Mouse (Mus musculus): ENCODE measurements around the gene Myadml2.

Gene Myadml2

DNA sequence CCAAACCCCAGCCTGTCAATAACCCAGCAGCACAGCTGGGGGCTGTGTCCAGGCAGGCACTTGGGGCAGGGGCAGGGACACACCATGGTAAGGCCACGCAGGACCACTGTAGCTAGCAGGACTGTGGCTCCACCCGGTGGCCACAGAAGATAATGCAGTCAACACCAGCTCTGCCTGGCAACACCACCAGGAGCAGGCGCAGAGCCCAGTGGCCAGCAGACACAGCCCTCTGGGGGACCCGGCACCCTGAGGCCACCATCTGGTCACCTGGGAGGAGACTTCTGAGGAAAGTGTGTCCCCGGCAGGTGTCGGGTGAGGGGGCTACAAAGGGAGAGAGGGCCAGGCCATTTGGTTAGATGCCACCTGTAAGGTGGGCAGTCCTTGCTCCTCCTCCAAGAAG, 35.2 kb downstream of the Myadml2 start:
- peak; percentile 75 to 77 for DNase-seq (ENCODE audit: low spot score in 2 of 2)

DNA sequence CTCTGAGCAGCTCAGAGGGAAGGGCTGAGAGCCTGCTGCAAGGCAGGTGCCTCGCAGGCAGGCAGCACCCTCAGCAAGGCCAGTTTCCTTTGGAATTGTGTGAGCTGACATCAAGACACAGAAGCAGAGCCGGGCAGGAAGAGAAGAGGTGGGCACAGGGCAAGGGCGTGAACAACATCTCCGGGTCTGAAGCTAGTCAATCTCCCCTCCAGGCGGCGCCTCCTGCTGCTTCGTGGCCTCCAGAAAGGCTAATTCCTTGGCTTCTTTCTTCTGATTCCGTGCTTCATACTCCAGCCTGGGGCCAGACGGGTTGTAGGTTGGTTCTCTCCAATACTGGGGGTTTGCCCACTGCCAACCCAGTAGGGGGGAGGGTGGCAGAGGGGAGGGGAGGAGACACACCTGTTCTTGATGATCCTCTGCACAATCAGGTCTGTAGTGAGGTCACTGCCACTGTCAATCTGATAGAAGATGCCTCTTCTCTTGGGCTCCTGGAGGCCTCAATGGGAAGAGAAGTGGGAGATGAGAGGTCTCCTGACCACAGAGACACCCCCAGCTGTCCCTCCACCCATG, 37.4 kb downstream of the Myadml2 start:
- DNase-seq (ENCODE audit: low spot score in 2 of 2) = peak in 1 of 2 experiments; percentile 30

DNA sequence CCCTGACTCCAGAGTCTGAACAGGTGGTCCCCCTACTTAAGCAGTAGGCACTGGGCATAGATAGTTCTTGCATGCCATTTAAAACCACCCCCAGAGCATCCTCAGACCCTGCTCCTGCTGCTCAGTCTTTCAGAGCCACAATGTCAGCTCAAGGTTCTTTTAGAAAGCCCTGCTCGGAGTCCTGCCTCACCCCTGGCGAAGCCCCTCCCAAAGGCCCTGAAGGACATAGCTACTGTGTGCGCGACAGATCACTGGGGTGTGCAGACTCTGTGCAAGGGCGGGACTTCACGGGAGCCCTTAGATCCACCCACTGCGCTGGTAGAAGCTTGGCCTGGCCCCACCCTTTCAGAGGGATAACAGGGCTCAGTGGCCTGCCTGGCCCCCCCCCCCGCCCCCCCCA, 38.7 kb downstream of the Myadml2 start:
- DNase-seq (ENCODE audit: low spot score in 2 of 2) = peak in 1 of 2 experiments; percentile 27

DNA sequence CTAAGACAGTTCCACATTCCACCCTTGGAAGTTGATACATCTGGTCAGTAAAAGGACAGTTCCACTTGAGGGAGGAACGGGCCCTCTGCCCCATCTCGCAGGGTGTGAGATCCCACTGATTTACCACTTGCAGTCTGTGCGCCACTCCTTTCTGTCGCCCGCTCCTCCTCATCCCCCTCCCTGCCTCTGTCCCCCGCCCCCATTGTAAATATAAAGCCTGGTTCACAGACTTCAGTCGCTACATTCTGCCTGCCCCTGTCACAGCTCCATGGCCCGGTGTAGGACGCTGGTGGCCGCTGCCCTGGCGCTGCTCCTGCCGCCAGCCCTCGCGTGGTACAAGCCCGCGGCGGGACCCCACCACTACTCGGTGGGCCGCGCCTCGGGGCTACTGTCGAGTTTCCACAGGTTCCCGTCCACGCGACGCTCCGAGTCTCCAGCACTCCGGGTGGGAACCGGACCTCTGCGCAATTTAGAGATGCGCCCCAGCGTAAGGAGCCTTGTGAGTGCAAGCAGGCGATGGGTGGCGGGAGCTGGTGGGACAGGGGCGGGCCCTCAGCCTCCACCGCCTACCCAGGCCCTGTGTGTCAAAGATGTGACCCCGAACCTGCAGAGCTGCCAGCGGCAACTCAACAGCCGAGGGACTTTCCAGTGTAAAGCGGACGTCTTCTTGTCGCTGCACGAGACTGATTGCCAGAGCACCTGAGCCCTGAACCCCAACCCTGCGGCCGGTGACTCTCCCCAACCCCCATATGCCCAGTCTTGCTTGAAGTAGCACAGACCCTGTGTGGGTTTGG, 39.5 kb downstream of the Myadml2 start, which contains the start of gene Npb:
Gene Npb, plus strand, starts transcription at position 237 of the 794 bp plus-strand sequence.
- peak in 1 of 2 experiments; percentile 34 for DNase-seq (ENCODE audit: low spot score in 2 of 2)

DNA sequence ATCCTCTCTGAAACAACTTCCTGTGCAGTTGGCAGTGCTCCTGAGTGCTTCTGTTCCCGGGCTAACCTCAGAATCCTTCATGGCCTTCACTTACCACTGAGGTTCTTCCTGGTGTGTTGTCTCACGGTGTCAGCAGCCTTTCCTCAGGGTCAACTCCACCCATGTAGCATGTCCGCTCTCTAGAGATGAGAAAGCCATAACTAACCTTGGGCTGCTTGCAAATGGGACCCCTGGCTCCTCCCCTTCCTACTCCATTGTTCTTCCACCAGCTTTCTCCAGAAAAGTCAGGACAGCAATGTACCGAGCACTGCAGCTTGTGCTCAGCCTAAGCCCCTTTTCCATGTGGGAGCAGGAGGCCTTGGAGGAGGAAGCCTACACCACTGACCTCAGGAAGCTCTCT, 41.2 kb downstream of the Myadml2 start:
- no peak for DNase-seq (ENCODE audit: low spot score in 2 of 2)

DNA sequence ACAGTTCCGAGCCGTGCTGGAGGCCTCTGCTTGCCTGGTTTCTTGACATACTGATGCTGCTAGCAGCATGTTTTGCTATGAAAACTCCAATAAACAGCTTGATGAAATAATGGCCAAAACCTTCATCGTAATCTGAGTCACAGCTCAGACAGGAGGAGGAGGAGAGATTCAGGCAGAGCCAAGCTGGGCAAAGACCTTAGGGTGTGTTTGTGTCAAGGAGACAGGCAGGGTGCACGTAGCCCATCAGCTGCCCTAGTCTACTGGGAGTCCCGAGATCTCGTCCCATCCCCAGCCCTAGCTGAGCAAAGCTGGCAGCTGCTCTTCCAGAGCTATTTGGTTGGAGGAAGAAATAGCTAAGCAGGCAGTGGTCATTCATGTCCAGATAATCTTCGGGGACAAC, 42.3 kb downstream of the Myadml2 start:
- no peak for DNase-seq (ENCODE audit: low spot score in 2 of 2)

DNA sequence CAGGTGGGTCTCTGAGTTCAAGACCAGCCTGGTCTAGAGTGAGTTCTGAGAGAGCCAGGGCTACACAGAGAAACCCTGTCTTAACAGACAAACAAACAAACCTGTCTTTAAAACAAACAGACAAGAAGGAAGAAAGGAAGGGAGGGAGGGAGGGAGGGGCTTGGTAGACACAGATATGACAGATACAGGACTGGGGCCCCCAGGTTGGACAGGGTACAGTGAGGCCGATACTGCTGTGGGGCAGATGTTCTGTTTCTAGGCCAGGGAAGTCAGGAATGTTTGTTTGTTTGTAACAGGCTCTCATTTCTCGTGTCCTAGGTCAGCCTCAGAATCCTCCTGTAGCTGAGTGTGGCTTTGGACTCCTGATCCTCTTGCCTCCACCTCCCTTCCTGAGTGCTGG, 44.4 kb downstream of the Myadml2 start:
- no peak for DNase-seq (ENCODE audit: low spot score in 2 of 2)

DNA sequence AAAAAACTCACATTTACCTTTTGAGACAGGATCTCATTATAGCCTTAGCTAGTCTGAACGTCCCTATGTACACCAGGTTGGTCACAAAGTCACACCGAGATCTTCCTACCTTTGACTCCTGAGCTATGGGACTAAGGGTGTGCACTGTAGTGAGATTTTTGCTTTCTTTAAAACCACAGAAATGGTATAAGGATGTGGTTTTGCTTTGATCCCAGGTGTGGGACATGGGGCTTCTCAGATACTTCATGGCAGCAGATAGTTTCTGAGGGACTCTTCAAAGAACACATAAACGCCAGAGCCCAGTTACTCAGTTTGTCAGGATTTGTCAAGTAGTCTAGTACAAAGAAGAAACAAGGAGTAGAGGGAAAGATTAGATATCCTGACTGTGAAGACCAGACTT, 47.2 kb downstream of the Myadml2 start:
- no peak for DNase-seq (ENCODE audit: low spot score in 2 of 2)

DNA sequence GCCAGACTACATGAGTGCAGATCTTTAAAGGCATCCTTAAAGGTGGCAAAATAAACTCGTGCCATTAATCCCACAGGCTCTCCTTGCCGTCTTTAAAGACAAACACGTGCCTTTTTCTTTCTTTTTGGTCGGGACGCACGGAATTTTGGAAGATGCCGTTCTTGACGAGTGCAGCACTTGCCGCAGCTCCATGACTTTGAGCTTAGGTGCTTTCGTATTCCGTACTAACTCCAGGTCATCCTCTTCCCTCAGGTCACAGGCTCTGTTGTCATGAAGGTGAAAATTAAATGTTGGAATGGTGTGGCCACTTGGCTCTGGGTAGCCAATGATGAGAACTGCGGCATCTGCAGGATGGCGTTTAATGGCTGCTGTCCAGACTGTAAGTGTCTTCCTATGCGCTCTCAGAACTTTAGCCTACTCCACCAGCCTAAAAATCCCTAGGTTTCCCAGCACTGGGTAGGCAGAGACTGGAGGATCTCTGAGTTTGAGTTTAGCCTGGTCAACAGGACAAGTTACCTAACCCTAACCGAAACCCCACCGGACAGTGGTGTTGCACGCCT, 48.9 kb downstream of the Myadml2 start:
- peak in 1 of 2 experiments; percentile 36 for DNase-seq (ENCODE audit: low spot score in 2 of 2)

DNA sequence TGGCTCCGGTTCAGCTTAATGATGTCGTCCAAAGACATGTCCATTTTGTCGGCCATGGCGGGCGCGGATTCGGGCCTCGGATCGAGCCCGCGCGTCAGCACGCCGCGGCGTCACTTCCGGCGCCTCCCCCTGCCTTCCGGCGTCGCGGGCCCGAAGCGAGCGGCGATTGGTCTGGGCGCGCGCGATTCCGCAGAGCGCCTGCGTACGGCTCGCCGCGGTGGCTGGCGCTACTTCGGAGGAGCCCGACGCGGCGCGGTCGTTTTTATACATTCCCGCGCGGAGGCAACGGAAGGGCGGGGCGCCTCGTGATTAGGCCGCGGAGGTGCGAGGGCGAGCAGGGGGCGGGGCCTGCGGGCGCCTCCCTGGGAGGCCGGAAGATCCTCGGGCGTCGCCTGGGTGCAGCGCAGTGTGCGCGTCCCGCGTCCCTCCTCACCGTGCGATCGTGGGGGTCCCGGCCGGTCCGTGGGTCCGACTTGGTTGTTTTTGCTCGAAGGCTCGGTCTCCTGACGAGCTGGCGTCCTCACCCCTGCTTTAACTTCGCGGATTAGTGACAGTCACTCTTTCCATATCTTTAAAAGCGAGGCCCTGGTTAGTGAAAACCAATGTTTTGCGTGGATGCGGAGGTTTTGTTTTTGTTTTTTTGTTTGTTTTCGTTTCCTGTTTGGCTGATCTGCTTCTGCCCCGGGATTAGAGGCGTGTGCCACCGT, 49.5 kb downstream of the Myadml2 start, which contains the start of the genes Alyref and Anapc11:
Gene Alyref, minus strand, starts transcription at position 83 of the 707 bp plus-strand sequence.
Gene Anapc11, plus strand, starts transcription at position 139 of the 707 bp plus-strand sequence.
- peak; percentile 96 for DNase-seq (ENCODE audit: low spot score in 2 of 2)

DNA sequence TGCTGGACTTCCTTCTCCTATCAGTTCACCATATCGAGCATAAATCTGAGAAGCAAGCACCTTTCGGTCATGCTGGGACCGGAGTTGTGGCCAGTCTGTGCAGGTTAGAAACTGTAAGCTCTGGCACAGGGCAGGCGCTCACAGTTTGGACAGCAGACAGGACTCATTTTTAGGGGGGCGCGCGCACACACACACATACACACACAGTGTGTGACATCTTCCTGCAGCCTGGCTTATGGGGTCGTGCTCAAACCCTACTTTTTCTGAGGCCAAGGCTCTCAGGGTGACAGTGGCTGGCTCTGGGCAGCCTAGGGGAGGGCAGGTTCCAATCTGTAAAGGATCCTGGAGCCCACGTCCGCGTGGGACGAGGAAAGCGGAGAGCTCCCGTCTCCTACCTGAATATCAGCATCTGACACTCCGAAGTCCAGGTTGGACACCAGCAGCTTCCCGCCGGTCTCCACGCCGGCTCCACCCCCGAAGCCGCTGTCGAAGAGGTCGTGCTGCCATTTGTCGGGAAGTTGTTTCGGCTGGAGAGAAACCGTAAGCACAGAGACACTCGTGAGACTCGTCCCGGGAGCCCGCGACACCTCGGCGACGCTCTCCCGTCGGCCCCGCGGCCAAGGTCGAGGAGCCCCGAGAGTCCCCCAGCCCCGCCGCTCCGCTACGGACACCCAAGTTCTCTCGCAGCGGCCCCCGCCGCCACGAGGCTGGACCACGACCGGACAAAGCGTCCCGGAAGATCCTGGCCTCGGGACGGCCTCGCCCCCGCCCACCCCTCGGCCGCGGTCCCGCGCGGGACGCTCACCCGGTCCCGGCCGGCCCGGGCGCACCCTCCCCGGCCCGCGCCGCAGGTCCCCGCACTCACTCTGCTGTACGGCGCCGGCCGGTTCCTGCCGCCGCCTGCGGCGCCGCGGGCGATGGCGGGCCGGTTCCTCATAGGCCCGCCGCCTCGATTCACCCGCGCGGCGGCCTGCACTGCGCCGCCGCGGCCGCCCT, 50.4 kb downstream of the Myadml2 start:
- DNase-seq (ENCODE audit: low spot score in 2 of 2) = peak in 1 of 2 experiments; percentile 36
